Mouse (Mus musculus): Measurements from ENCODE around the gene Tbx15. TPM values are rescaled to one million over a fixed set of nuclear protein-coding genes. Genes with fewer than 3 reads are reported as not detected.

Tbx15 gene
- polyA plus RNA-seq, 1 experiment from 2014 or later: 0.13 TPM

DNA sequence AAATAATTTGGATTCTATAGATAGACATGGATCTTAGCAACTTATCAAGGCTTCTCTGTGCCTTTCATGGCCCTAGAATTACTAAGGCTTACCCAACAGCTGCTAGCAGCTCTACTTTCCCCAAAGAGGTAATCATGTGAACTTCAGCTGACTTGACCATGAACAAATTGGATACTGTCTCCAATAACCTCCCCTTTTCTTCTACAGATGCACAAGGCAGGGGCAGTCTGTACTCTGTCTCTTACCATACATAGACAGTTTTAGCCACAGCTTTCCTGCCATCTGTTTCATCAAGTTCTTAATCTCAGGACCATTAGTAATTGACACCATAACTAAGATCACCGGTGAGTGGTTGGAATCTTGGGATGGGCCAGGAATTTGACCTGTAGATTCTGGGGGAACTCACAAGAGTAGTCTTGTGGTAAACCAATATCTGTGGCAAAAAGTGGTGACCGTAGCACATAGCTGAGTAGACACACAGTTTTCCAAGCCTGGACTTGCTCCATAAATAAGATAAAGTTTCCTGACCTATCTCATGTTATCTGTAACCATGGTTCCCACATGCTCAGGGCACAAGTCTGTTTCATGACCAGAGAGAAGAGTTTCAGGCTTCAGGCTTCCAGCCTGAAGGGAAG, 139.6 kb downstream of the Tbx15 start:
- in situ Hi-C loops (cut with MboI; ENCODE audit: low pct_unique_long_range_greater_than_20kb): no loop called here
- no peak for TF ChIP-seq CTCF (IDR thresholded peaks at IDR 0.05)
- no peaks in the 10 kb centered on the region for H3K27me3 ChIP-seq
- POLR2A ChIA-PET: no interaction called here
- no peak for DNase-seq (ENCODE audit: low read depth, low spot score)
- CTCF ChIA-PET: no interaction called here
- no peak for ATAC-seq

DNA sequence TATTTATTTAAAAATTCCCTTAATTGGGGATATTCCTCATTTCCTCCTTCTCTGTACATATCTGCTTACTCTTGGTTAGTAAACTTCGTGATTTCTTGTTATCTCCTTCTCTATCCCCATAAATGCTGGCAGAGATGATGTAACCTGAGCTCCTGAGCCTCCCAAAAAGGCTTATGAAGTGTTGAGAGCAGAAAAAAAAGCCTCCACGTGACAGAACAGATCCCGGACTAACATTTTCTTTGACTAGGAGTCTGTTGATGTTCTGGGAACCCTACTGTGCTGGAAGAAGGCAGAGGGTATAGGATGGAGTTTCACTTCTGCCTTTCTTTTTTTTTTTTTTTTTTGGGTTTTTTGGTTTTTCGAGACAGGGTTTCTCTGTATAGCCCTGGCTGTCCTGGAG, 146.9 kb downstream of the Tbx15 start:
- no peaks in the 10 kb centered on the region for H3K27me3 ChIP-seq
- ATAC-seq (no peak), DNase-seq (ENCODE audit: low read depth, low spot score) (no peak)
- in situ Hi-C loops (cut with MboI; ENCODE audit: low pct_unique_long_range_greater_than_20kb): no loop called here
- no peak for TF ChIP-seq CTCF (IDR thresholded peaks at IDR 0.05)
- ChIA-PET POLR2A (no interaction called here), CTCF (interaction anchor here (1.2 kb wide), 1 partner anchor 8 kb away, joined by 4 read pairs; no protein-coding TSS in a partner anchor)

Other genes starting within 250 kb of the Tbx15 start
- 17.9 TPM for gene Wars2, start 99.3 kb upstream of the Tbx15 start, polyA plus RNA-seq (2021)

Data from Patski (cell line).